In the genomic region with DNA sequence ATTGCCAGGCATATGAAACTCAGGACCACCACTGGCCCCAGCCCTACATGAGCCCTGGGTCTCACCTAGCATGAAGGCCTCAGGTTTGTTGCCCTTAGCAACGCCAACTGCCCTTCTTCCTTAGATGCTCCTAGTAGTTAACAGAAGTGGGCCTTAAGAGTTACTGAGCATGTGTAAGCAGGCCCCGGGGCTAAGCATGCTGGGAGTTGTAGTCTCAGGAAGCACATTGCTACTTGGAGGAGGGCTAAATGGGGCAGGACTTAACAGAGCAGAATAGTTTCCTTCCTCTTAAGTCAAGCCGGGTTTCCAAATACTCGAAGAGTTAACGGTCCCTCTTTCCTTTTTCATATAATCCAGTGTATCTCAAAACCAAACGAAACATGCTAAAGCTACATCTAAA, we compare ENCODE assay signal across 1 mouse cellular context.
A peak's percentile ranks its signal among the peaks of the same experiment; 100 is the strongest.
TF ChIP-seq lines count a peak whose summit lies in the region.

No protein-coding gene starts in this region.

TF ChIP-seq in MEL, 35 proteins besides CTCF, POLR2A, EP300 and RAD21 (continued from another document):
- TF ChIP-seq MEF2A (IDR thresholded peaks at IDR 0.05; ENCODE audit: extremely low read depth, insufficient replicate concordance, low read depth, low read length, poor library complexity, severe bottlenecking) (no peak), MYC (IDR thresholded peaks at IDR 0.05; ENCODE audit: low read depth, low read length) (peak; percentile 84), GABPA (IDR thresholded peaks at IDR 0.05; ENCODE audit: low read depth, low read length) (no peak), GATA1 (IDR thresholded peaks at IDR 0.05; ENCODE audit: low read depth, low read length) (no peak), CHD1 (IDR thresholded peaks at IDR 0.05; ENCODE audit: low read depth, low read length) (no peak), TAL1 (IDR thresholded peaks at IDR 0.05; ENCODE audit: low read length) (no peak), POLR2AphosphoS5 (IDR thresholded peaks at IDR 0.05; ENCODE audit: borderline replicate concordance, low read depth, low read length) (no peak), MAFK (IDR thresholded peaks at IDR 0.05; ENCODE audit: borderline replicate concordance, low read depth, low read length) (no peak), KAT2A (conservative IDR thresholded peaks at IDR 0.05; ENCODE audit: low read depth, low read length) (peak; percentile 84), SIN3A (IDR thresholded peaks at IDR 0.05; ENCODE audit: low read length) (peak; percentile 89), MAX (IDR thresholded peaks at IDR 0.05; ENCODE audit: low read length) (peak; percentile 30), MAZ (IDR thresholded peaks at IDR 0.05; ENCODE audit: low read depth, low read length) (no peak), BHLHE40 (IDR thresholded peaks at IDR 0.05; ENCODE audit: borderline replicate concordance, low read depth, low read length) (no peak), TBP (IDR thresholded peaks at IDR 0.05; ENCODE audit: low read depth, low read length) (no peak), ZNF384 (IDR thresholded peaks at IDR 0.05; ENCODE audit: low read depth, low read length) (no peak), MYB (IDR thresholded peaks at IDR 0.05; ENCODE audit: low read depth, low read length) (no peak), ZKSCAN1 (IDR thresholded peaks at IDR 0.05; ENCODE audit: low read depth, low read length) (no peak), TCF12 (IDR thresholded peaks at IDR 0.05; ENCODE audit: low read depth, low read length) (no peak), SMC3 (IDR thresholded peaks at IDR 0.05; ENCODE audit: low read depth, low read length) (no peak), USF2 (IDR thresholded peaks at IDR 0.05; ENCODE audit: borderline replicate concordance in 1 of 2, insufficient read depth in 1 of 2, low read depth in 1 of 2, low read length in 2 of 2) (no peak), NELFE (IDR thresholded peaks at IDR 0.05; ENCODE audit: low read depth, low read length) (no peak), RCOR1 (IDR thresholded peaks at IDR 0.05; ENCODE audit: low read depth, low read length) (no peak), NRF1 (IDR thresholded peaks at IDR 0.05; ENCODE audit: insufficient read depth, low read depth, low read length, poor library complexity, severe bottlenecking) (peak; percentile 87), UBTF (IDR thresholded peaks at IDR 0.05; ENCODE audit: borderline replicate concordance, insufficient read depth, low read depth, low read length) (no peak), POLR2AphosphoS2 (IDR thresholded peaks at IDR 0.05; ENCODE audit: low read length) (no peak), CHD2 (IDR thresholded peaks at IDR 0.05; ENCODE audit: low read length) (no peak), MXI1 (IDR thresholded peaks at IDR 0.05; ENCODE audit: low read depth, low read length) (peak; percentile 71; the same call in 1 of the 2 replicates)
